Mouse (Mus musculus) left cerebral cortex, postnatal 14 days (tissue): ENCODE measurements at regions not wholly inside any gene's neighbourhood (a gene's known extent, or its start where the extent isn't known, plus 50 kb on each side); places are given as distances from the start of the nearest gene placed in this dataset.

Experiments used
- DNase-seq, 2 experiments: peaks; one replicate each; pipeline ENCODE4 v3.0.0; 2021 to 2022; ENCODE audit warnings: low spot score in 2 of 2, mixed read lengths in 1 of 2
- intact Hi-C: fragments of 180-260 bp; cut with DNase I; formaldehyde crosslinking; loops from one replicate; pipeline ENCODE4 v1.15.1; 2025

DNA sequence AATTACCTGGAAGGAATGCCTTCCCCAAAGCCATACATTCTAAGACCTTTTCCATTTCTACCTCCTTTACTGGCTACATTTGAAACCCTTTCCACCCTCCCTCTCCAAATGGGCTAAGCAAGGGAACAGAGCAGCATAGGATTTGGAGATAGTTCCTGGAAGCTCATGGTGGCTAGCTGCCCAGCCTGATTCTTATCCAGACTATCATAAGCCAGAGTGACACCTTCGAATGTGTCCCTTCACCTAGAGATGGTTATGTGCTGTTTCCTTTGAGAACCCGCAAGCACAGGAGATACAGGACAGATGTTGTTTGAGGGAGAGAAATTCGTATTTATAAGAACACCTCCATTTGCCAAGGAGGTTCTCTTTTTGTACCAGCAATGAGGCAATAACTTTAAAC, 272.0 kb downstream of the Rnf152 start:
- intact Hi-C loops, result no loop called here
- no peak for DNase-seq

DNA sequence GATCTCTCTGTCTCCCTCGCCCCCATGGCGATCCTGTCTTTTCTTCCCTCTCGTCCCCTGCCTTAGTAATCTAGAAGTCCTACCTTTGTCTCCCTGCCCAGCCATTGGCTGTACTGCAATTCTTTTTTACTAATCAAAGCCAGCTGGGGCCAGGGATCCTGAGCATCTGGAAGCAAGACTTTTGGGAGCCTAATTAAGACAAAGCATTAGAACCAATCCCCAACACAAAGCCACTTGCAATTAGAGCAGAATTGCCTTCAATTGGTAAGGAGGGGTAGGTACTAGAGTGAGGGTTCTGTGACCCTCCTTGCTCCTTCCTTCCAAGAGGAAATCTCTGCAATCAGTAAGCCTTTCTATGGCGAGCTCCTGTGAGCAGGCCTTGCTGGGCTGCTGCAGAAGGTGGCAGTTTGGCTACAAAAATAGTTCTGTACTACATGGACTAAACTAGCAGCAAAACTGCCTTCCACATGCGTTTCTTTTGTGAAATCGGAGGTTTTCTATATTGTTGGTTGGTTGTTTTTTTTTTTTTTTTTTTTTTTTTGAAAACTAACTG, 272.9 kb downstream of the Rnf152 start:
- intact Hi-C loops, result no loop called here
- DNase-seq, result no peak

DNA sequence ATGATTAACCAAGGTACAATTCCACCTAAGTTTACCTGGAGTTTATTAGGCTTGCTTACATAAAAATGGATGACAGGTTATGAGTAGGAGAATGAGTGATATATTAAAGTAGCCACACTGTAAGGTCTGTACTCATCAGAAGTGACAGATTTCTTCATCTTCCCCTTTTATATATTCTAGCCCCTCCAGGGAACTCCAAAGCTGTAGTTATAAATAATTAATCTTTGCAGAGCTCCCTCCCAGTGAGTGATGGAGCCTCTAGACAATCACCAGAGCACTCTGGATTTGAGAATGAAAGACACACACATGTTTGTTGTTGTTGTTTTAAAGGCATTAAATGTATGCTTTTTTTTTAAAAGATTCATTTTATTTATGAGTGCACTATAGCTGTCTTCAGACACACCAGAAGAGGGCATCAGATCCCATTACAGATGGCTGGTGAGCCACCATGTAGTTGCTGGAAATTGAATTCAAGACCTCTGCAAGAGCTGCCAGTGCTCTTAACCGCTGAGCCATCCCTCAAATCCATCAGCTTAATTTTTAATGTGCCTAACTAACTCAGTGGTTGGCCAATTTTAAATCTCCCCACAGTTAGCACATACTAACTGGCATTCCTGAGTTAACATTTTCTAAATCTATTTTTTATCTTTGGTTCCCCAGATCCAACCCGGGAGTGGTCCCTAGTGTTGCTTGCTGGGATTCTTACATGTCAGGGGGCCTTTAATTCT, 273.5 kb downstream of the Rnf152 start:
- intact Hi-C loops, result no loop called here
- DNase-seq, result no peak

DNA sequence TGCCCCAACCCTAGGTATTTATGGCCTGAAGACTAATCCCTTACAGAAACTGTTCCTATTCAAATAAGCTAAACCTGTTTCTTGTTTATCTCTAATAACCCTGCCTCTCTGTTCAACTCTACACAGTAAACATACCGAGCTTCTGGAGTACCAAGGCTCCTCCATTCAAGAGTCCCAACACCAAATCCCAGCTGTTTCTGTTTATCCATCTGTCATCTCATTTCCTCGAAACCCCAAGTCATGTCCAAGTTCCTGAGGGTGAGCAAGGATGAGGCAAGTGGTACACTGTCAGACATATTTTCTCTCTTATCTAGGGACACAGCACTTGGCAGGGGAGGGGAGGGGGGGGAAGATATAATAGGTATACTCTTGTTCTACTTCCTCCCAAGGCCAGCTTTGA, 274.6 kb downstream of the Rnf152 start:
- no peak for DNase-seq
- intact Hi-C loops, result no loop called here

DNA sequence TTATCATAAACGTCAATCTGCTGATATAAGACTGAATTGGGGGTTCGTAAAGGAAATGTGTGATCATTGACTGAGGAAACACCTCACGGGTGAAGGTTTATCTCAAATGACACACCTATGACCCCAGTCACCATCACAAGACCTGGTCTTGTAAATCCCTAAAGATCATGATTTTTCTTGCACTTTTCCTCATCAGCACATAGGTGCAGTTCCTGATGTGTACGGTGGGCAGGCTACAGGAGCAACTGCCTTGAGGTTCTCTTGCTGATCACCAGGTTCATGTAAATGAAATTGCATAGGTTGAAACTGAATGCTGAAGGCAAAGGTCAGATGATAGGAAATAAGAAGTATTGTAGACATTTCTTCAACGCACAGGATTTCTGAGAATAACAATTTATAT, 277.1 kb downstream of the Rnf152 start:
- intact Hi-C loops, result no loop called here
- no peak for DNase-seq

DNA sequence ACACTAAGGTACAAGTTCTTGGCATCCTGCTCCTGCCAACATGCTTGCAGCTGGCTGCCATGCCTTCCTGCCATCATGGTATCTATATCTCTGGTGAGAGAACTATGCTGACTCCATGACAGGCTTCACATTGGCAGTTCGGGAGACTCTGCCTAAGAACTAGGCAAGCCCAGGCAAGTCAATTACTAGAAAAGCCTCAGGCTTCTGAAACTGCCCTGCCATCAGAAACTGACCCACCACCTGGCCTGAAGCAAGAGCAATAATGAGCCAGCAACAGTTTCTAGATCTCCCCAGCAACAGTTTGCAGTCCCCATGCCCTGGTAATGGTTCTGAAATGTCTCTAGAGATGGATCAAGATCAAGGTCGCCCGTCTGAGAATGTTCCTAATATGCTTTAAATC, 280.8 kb downstream of the Rnf152 start:
- intact Hi-C loops, result no loop called here
- DNase-seq, result no peak

DNA sequence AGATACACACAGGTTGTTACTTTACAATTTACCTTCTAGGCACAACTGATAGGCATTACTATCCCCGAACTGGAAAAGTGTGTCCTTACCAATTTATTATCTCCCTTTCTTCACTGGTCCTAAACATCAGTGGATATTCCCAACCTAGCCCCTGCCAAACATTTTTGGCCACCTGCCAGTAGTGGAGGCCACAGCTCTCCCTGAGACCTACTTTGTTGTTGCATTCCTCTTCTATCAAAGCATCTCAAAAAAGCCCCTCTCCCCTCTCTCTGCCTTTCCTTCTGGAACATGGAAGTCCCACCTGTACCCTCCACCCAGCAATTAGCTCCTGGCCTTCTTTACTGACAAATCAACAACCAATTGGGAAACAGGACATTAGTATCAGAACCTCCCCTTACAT, 282.2 kb downstream of the Rnf152 start:
- intact Hi-C loops, result no loop called here
- DNase-seq, result no peak

DNA sequence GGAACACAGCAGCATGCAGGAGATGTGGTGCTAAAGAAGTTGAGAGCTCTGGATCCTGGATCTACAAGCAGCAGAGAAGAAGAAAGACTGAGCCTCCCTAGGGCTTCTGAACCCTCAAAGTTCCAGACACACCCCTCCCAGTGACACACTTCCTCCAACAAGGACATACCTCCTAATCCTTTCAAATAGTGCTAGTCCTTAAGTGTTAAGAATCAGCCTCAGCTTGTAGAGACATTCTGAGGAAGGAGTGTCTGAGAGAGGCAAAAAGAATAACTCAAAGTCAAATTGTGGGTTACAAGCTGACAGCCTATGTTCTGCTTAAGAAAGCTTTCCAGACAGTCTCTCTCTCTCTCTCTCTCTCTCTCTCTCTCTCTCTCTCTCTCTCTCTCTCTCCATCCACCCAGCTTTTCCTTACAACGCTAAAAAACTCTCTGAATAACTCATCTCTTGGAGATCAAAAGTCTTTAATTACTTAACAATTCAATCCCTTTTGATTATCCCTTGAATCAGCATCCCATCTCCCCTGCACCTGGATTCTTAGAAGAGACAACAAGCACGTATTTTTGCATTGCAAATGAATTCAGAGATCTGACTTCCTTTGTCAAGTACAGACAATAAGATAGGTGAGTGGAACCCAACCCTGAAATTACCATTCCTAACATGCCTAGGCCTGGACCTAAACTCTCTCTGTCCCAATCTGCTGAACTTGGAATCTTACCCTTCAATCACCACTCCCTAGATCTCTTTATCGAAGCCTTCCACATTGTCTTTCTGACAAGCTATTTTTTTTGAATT, 285.7 kb downstream of the Rnf152 start:
- intact Hi-C loops, result no loop called here
- DNase-seq, result no peak

DNA sequence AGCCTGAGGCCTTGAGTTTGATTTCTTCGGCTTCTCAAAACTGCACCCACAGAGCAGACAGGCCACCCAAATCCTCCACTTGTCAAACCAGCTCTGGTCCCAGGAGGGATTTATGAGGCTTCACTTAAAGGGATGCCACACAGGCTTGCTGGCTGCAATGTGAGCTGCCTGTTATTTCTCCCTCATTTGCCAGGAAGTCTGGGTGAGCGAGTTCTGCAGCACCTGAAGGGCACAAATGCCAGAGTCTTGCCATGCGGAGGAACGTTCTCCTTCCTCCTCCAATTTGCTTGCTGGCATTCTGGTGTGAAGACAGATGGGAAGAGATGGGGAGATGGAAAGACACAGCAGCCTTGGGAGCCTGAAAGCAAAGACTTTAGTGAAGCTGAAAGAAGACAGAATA, 288.6 kb downstream of the Rnf152 start:
- peak in 1 of 2 experiments; percentile 17 for DNase-seq
- intact Hi-C loops, result no loop called here

DNA sequence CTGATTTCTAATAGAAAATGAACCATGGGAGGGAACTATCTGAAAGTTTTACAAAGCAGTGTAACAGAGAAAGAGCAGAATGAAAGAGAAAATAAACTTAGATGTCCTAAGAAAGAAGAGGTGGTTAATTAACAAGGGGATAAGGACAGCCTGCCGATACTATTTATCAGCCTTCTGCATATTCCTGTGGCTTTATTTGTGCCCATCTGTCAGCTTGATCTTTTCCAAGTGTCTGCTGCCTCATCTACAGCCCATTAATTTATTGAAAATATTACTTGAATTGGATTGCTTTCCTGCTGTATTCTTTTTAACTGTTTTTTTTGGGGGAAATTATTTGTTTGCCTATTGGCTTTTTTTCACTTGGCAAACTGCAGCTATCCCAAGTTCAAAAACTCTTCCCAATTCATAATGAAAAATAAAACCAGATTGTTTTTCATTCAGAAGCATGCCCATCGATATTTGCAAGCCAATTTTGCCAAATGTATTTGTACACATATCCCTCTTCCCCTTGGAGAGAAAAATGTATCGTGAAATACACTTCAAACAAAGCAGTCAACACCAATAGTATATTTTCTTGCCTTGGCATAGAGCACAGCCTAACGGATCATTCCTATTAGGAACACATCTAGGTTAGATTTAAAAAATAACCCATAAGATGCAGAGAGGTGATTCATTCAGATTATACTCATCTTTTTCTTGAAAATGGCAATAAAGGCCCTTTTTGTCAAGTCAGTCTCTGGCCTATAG, 289.3 kb downstream of the Rnf152 start:
- intact Hi-C loops, result no loop called here
- no peak for DNase-seq

DNA sequence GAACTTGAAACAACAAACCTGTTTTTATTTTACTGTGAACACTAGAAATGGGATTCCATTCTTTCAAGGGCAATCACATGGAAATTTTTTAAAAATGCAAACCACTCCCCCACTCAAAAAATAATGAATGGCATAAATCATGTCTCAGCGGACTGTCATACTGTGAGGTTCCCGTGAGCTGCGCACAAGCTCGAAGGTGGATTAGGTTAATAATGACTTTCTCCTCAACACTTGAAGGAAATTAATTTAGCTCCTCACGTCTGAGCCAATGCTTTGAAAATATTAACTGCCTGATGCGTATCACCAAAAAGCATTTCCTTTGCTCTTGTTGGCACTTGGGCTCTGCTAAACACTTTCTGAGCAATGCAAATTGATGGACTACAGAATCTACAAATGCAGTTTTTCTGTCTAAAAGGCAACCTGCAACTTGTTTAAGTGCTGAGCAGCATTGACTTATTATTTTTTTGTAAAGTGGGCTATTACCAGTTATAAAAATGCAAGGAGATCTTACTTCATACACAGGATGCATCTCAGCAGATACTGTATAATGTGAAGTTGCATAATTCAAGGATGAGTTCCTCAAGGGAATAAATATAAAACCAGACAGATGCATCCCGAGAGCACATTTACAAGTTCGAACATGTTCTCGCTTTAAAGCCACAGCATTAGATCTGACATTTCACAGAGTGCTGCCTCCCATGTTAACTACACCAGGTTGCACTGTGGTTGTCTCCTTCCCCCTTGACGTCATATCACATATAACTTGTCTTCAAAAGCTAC, 282.4 kb downstream of the Cdh20 start:
- peak in 1 of 2 experiments; percentile 13 for DNase-seq
- intact Hi-C loops, result no loop called here
